Mouse (Mus musculus) erythroblast, embryonic 14.5 days (primary cell): ENCODE measurements around the gene Ufd1.

Source experiments
- GATA1 ChIP-seq: IDR thresholded peaks from 2 replicates; pipeline ENCODE4 v1.6.1; 2012; ENCODE audit warnings: low read length, inconsistent platforms, mixed read lengths
- TAL1 ChIP-seq: IDR thresholded peaks from 3 replicates; pipeline ENCODE4 v1.6.1; 2012; ENCODE audit warnings: low read length, inconsistent platforms, mixed read lengths

- no peak for TF ChIP-seq TAL1
- TF ChIP-seq GATA1: no peak
Measured at GRCm38 (mm10) chr16:18785025-18785424, 26.6 kb upstream of the Ufd1 start.
